Mouse (Mus musculus) spleen, adult 18-20 months (tissue): ENCODE data around the gene Crlf2.

Experiments
- DNase-seq, 2 experiments: peaks; one replicate each; pipeline ENCODE4 v3.0.0; 2022; ENCODE audit warnings: mixed read lengths in 2 of 2

Crlf2 gene

DNA sequence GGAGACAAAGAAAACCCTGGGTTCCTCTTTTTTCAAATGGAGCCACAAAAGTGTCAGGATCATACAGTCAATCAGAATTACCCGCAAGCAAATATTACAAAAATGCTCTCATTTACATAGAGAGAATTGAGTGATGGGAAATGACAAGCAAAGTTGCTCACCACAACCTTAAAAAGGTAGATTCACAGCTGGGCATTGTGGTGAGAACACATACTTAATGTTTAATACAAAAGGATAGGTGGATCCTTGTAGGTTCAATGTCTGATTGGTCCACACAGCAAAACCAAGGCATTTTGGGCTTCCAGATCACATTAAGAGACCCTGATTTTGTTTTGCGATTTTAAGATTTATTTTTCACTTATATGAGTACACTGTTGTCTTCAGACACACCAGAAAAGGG is 11.7 kb downstream of the Crlf2 start:
- DNase-seq, result no peak

DNA sequence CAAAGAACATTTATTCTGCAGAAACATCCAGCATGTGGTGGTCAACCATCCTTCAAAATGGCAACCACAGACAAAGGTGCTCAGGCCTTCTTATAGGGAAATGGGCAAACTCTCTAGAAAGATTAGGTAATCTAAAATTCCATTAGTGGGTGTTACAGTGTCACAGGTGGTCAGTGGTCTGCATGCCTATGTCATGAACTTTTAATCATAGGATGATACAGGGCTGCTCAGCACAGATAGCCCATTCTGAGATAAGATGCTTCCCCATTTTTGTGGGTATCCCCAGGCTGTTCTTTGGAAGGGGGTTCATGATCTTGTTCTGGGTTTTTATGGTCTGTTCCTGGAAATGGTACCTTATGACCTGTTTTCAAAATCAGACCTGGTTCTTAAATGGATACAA is 49.1 kb downstream of the Crlf2 start:
- DNase-seq, result no peak

DNA sequence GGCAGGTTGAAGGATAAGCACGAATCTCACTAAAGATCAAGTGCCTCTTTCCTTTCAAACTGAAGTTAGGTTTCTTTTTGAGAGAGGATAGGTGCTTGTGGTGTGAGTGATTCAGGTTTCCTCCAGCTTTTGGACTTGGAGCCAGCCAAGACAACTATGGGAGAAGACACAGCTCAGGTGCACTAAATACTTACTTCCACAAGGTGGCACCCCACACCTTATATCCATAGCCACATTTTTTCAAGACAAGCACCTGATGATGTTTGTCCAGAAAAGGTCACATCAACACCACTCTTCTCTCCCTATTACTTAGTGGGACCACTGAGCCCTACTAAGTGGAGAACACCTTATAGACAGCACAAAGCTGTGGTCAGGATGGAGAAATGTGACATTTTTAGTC is 52.1 kb downstream of the Crlf2 start:
- no peak for DNase-seq
